Mouse (Mus musculus) heart, adult 2 months (tissue): ENCODE measurements at regions not wholly inside any gene's neighbourhood (a gene's known extent, or its start where the extent isn't known, plus 50 kb on each side); places are given as distances from the start of the nearest gene placed in this dataset.

Experiments used
- CTCF ChIP-seq: fragments of 200-600 bp; IDR thresholded peaks from 2 replicates; pipeline ENCODE4 v1.8.1; 2022; ENCODE audit warnings: antibody characterized with exemption, mild to moderate bottlenecking, moderate library complexity
- POLR2A ChIP-seq: fragments of 200-500 bp; IDR thresholded peaks from 2 replicates; pipeline ENCODE4 v1.6.1; 2011; ENCODE audit warnings: mild to moderate bottlenecking, low read depth, low read length, control low read depth; ENCODE audit not compliant: insufficient read depth

DNA sequence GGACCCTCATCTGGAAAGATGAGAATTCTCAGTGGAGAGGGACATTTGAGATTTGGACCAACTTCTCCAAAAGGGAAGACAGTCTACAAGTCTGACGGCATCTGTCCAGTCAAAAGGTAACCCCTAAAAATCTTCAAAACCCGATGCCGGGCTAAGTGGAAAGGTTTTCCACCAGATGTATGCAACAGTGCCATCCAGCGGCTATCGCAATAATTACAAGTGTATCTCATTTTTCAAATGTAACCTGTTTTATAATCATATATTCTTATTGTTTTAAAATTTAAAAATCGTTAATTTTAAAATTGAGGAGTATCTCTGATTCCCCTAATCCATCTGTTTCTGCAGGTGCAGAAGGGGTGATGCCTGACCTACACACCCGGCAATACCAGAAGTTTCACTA is 346.8 kb upstream of the Hnrnpa3 start:
- TF ChIP-seq CTCF (peak; percentile 89), POLR2A (no peak)
